Mouse (Mus musculus): Measurements from ENCODE around the gene Cnr2. TPM values are rescaled to one million over a fixed set of nuclear protein-coding genes. Genes with fewer than 3 reads are reported as not detected.

The Cnr2 gene
- polyA plus RNA-seq, 1 experiment: not detected

DNA sequence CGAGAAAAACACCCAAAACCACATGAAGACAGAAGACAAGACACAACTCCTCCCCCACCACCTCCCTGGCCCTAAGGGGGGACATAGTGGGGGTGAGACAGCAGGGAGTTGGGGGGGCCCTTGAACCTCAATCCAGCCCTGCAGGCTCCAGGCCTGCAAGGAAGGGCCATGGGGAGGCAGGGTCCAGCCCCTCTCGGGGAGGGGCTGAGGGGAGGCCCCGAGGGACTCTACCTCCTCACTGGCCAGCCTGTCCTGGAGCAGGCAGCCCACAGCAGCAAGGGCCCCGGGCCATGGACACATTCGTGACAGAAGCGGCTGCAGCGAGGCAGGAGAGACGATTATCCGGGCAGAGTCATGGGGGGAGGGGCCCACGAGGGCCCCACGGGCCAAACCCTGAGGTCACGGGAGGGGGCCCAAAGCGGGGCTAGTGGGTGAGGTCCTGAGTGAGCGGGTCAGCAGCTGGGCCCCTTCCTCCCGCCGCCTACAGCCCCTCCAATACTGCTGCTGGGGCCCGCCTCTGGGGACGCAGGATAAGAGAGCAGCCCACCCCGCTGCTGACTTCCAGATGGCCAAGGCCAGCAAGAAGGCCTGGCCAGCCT is 73.2 kb downstream of the Cnr2 start:
- Histone ChIP-seq H3K4me3 (ENCODE audit: insufficient read depth, poor library complexity, severe bottlenecking) (no peak overlapping the region), H3K79me3 (ENCODE audit: low read depth) (peaks cover 11% of the 10 kb centered on the region), H3K36me3 (ENCODE audit: control insufficient read depth, insufficient read depth) (peaks cover 43% of the 10 kb centered on the region), H3K79me2 (ENCODE audit: control insufficient read depth, insufficient read depth) (peaks cover 23% of the 10 kb centered on the region), H3ac (ENCODE audit: control insufficient read depth, insufficient read length, low read depth) (no peak overlapping the region), H3K27me3 (ENCODE audit: control insufficient read depth, insufficient read depth, insufficient read length) (no peaks in the 10 kb centered on the region)
- TF ChIP-seq MAX (IDR thresholded peaks at IDR 0.05) (no peak), MYOD1 (IDR thresholded peaks at IDR 0.05; ENCODE audit: control insufficient read depth, insufficient read length, low read depth) (no peak), USF1 (IDR thresholded peaks at IDR 0.05; ENCODE audit: low read depth) (no peak), MYOG (IDR thresholded peaks at IDR 0.05; ENCODE audit: control insufficient read depth, extremely low read depth, insufficient read length) (no peak), CTCF (IDR thresholded peaks at IDR 0.05; ENCODE audit: control insufficient read depth, insufficient read depth, insufficient read length) (no peak), CEBPB (IDR thresholded peaks at IDR 0.05; ENCODE audit: low read depth) (no peak), FOSL1 (IDR thresholded peaks at IDR 0.05; ENCODE audit: insufficient read depth, low read length, poor library complexity, severe bottlenecking) (no peak)

DNA sequence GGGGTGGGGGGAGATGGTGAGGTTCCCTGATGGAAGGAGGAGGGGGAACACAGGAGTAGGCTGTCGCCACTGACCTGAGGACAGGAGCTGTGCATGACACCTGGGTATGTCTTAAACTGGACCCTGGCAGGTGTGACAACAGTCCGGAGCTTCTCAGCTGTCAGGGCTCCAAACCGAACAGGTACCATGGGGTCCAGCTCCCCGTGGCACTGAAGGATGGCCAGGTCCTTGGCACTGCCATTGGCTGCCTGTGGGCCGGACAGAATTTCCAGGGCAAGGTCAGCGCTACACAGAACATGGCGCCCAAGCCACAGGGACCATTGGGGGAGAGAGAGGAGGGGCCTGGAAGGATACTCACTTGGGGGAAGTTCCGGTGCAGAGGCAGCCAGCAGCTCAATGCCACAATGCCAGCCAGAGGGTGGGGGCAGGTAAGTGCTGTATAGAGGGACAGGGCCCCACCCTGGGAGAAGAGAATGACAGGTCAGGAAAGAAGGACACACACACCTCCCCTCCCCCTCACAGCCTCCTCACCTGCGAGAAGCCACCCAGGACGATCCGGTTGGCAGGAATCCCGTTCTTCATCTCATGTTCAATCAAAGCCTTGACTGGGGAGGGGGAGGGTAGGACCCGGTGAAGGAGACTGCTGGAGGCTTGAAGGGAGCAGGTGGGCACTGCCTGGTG is 74.0 kb downstream of the Cnr2 start:
- Histone ChIP-seq H3K4me3 (ENCODE audit: insufficient read depth, poor library complexity, severe bottlenecking) (no peak overlapping the region), H3K27me3 (ENCODE audit: control insufficient read depth, insufficient read depth, insufficient read length) (no peaks in the 10 kb centered on the region), H3ac (ENCODE audit: control insufficient read depth, insufficient read length, low read depth) (no peak overlapping the region), H3K79me3 (ENCODE audit: low read depth) (peaks cover 11% of the 10 kb centered on the region), H3K79me2 (ENCODE audit: control insufficient read depth, insufficient read depth) (peaks cover 23% of the 10 kb centered on the region), H3K36me3 (ENCODE audit: control insufficient read depth, insufficient read depth) (peaks cover 50% of the 10 kb centered on the region)
- TF ChIP-seq CEBPB (IDR thresholded peaks at IDR 0.05; ENCODE audit: low read depth): no peak
- no peak for TF ChIP-seq MYOG (IDR thresholded peaks at IDR 0.05; ENCODE audit: control insufficient read depth, extremely low read depth, insufficient read length)
- no peak for TF ChIP-seq CTCF (IDR thresholded peaks at IDR 0.05; ENCODE audit: control insufficient read depth, insufficient read depth, insufficient read length)
- no peak for TF ChIP-seq USF1 (IDR thresholded peaks at IDR 0.05; ENCODE audit: low read depth)
- no peak for TF ChIP-seq FOSL1 (IDR thresholded peaks at IDR 0.05; ENCODE audit: insufficient read depth, low read length, poor library complexity, severe bottlenecking)
- TF ChIP-seq MAX (IDR thresholded peaks at IDR 0.05): no peak
- no peak for TF ChIP-seq MYOD1 (IDR thresholded peaks at IDR 0.05; ENCODE audit: control insufficient read depth, insufficient read length, low read depth)

Other genes starting within 250 kb of the Cnr2 start
- gene Ifnlr1, start 209.1 kb upstream of the Cnr2 start, polyA plus RNA-seq (2012; fragmentation: generic; extraction: Trizol): not detected
- 0.04 TPM for gene Il22ra1, start 167.2 kb upstream of the Cnr2 start, polyA plus RNA-seq (2012; fragmentation: generic; extraction: Trizol)
- 0.40 TPM for gene Myom3, start 135.7 kb upstream of the Cnr2 start, polyA plus RNA-seq (2012; fragmentation: generic; extraction: Trizol)
- gene Srsf10, start 39.6 kb upstream of the Cnr2 start, polyA plus RNA-seq (2012; fragmentation: generic; extraction: Trizol): 37.2 TPM
- gene Pnrc2, start 21.5 kb upstream of the Cnr2 start, polyA plus RNA-seq (2012; fragmentation: generic; extraction: Trizol): 21.7 TPM
- 26.8 TPM for gene Fuca1, start 25.3 kb downstream of the Cnr2 start, polyA plus RNA-seq (2012; fragmentation: generic; extraction: Trizol)
- gene Hmgcl, start 51.1 kb downstream of the Cnr2 start, polyA plus RNA-seq (2012; fragmentation: generic; extraction: Trizol): 24.3 TPM
- gene Gale, start 68.3 kb downstream of the Cnr2 start, polyA plus RNA-seq (2012; fragmentation: generic; extraction: Trizol): 50.7 TPM
- gene Lypla2, start 77.2 kb downstream of the Cnr2 start, polyA plus RNA-seq (2012; fragmentation: generic; extraction: Trizol): 70.1 TPM
- 45.1 TPM for gene Pithd1, start 91.9 kb downstream of the Cnr2 start, polyA plus RNA-seq (2012; fragmentation: generic; extraction: Trizol)
- gene Eloa, start 126.4 kb downstream of the Cnr2 start, polyA plus RNA-seq (2012; fragmentation: generic; extraction: Trizol): 18.4 TPM
- 2,415 TPM for gene Rpl11, start 158.0 kb downstream of the Cnr2 start, polyA plus RNA-seq (2012; fragmentation: generic; extraction: Trizol)
- 780 TPM for gene Id3, start 248.1 kb downstream of the Cnr2 start, polyA plus RNA-seq (2012; fragmentation: generic; extraction: Trizol)

Data from C2C12 (cell line).